Mouse (Mus musculus): ENCODE measurements at regions not wholly inside any gene's neighbourhood (a gene's known extent, or its start where the extent isn't known, plus 50 kb on each side); places are given as distances from the start of the nearest gene placed in this dataset.

DNA sequence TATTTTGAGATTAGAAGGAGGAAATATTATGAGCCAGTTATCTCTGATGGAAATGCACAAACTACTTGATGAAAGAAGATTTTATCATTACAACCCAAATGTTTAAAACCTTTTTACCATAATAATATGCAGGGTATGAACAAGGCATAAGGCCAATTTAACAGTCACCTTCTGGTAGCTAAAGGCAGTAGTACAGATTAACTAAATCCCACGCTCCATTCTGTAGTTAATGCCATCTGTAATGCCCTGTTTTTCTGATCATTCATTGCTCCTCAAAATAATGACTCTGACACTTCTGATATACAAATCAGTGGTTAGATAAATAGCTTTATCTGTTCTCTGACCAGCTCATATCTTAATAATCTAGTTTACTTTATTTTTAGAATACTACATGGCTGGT lies 987.8 kb downstream of the Pcdh7 start:
- peak; percentile 4 for DNase-seq (ENCODE audit: low read depth, low spot score)

DNA sequence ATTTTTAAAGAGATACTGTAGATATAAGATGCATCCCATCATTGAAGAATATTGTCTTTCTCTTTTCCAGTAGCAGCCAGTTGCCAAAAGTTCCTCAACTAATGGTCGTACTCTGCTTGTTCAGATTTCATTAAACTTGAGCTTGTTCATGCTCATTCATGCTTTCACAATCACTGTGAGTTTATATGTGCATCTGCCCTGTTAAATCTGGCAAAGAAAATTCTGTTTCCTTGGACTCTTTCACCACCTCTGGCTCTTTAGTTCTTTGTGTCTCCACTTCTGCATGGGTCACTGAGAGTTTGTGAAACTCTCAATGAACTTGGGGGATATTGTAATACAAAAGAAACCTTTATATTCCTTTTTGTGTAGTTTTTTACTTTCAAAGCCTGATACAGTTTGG lies 994.6 kb downstream of the Pcdh7 start:
- DNase-seq (ENCODE audit: low read depth, low spot score), result no peak

DNA sequence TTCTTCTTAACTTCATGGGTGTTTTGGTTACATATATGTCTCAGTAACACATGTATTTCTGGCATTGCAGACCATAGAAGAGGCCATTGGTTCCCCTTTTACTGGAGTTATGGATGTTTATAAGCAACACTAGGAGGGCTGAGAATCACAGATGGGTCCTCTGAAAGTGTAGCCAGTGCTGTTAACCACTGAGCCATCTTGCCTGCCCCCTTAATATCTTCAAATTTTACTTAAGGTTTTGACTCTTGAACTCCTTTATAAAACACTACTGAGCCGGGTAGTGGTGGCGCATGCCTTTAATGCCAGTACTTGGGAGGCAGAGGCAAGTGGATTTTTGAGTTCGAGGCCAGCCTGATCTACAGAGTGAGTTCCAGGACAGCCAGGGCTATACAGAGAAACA lies 1015.6 kb downstream of the Pcdh7 start:
- no peak for DNase-seq (ENCODE audit: low read depth, low spot score)

DNA sequence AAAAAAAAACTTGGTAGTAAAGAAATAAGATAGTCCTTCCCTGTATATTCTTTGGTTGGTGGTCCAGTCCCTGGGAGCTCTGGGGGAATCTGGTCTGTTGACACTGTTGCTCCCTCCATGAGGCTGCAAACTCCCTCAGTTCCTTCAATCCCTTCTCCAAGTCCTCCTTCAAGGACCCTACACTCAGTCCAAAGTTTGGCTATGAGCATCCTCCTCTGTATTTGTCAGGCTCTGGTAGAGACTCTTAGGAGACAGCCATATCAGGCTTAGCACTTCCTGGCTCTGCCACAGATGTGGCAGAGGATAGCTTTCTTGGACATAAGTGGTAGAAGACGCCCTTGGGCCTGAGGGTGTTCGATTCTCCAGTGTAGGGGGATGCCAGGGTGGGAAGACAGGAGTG lies 1016.2 kb downstream of the Pcdh7 start:
- no peak for DNase-seq (ENCODE audit: low read depth, low spot score)

DNA sequence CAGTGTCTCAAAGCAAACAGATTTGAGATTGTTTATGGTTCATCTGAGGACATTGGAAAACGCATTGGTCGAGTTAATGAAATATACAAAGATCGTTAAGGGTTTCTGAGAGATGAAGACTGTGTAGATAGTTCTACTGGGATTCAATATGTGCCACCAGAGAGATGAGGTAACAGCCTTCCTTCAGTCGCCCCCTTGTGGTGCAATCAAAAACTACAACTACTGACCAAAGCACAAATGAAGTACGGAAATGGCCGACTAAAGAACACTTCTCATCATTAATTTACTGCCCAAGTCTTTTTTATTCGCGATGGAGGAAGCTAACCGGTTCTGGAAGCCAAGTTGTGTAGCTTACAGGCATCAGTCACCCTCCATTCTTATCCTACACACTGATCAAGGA lies 1018.8 kb downstream of the Pcdh7 start:
- DNase-seq (ENCODE audit: low read depth, low spot score), result peak; percentile 72

DNA sequence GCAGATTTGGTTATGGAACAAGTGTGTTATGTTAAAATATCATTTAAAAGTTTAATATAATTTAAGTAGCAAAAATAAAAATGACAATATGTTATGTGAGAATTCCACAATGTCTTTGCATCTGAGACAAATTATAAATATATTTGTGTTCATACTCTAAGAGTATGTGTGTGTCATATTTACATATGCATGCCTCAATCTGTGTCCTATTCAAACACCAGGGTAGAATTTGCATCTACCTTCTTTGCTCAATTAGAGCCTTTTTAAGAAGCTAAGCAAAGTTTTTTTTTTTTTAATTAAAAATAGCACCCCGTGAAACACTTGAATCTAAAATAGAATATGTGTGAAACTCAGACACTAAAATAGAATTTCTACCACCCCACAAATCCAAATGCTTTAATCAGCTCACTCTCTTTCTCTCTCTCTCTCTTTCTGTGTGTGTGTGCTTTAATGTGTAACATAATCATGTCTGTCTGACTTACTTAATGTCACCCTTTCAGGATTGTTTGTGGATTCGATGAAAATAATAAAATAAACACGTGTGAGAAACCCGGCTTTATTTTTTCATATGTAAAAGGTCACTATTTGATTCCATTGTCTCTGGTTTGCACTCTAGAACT lies 1019.6 kb downstream of the Pcdh7 start:
- DNase-seq (ENCODE audit: low read depth, low spot score), result peak; percentile 6

DNA sequence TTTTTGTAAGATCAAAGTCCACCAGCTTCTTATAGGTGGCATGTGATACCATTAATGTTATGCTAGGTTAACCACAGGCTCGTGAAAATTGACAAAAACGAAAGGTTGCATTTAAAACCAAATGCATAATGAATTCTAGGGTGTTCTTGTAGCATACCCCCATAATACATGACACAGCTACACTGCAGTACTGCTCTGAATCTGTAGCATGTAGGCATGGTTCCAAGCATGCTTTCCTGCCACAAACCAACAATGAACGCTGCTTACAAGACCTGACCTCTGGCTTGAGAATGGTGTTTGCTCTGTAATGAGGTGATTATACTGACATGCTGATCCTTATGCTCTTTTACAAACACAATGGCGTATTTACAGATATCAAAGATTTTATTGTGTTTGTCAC lies 1020.3 kb downstream of the Pcdh7 start:
- no peak for DNase-seq (ENCODE audit: low read depth, low spot score)

DNA sequence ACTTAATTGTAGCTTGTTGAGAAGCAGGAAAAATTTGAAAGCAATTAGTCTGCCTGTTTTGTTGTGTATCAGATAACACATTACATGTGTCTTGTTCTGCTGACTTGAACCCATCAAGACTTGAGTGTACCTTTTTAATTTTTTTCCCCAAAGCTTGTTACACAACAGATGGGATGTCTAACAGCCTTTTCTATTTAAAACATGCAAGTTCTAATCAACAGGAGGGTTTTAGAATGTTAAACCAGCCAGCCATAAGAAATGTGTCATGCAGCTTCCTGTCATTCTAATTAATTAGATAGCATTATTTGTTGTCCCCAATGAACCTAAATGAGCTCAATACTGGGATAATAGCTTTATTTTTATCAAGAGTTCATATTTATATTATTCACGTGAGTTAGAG lies 1023.0 kb downstream of the Pcdh7 start:
- no peak for DNase-seq (ENCODE audit: low read depth, low spot score)

DNA sequence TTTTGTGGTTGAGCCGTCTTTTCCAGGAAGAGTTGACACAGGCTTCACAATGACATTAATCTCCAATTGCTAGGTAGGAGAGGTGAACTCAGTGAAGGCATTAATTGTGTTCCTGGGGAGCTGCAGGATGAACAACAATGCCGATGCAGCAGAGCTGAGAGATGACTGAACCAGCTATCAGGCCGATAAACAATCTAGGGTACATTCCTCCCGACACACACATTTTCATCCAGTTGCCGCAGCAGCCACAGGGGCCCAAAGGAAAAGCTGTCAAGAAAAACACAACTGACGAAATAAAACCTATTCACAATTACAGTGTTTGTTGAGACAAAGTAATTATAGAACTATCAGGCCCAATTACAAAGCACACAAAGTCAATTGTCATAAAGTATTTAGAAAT lies 1029.9 kb downstream of the Pcdh7 start:
- DNase-seq (ENCODE audit: low read depth, low spot score), result no peak

DNA sequence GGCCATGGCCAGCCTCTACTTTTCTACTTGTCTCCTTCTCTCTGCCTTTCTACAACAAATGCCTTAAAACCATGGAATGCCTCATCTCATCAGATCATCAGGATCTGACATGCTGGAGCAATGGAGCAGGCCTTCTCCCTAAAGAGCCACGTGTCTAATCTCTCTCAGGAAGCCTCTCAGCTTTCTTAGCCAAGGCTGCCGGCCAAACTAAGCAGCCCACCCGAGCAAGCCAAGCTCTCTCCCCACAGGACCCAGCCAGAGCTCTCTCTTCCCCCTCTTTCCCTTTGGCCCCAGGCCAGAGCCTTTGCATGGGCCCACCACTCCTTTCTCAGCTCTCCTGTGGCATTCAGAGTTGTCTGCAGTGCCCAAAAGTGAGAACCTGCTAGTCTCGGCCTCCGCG lies 1034.0 kb downstream of the Pcdh7 start:
- DNase-seq (ENCODE audit: low read depth, low spot score), result no peak
